Mouse (Mus musculus) small intestine, adult 2 months (tissue): Measurements from ENCODE around the gene Ankrd2.

ENCODE experiments used
- CTCF ChIP-seq: fragments of 200-500 bp; IDR thresholded peaks from 2 replicates; pipeline ENCODE4 v1.5.1; 2012; ENCODE audit warnings: low read depth, mild to moderate bottlenecking, control low read depth, inconsistent platforms, low read length, moderate library complexity, mixed read lengths; ENCODE audit not compliant: insufficient replicate concordance, insufficient read length; ENCODE audit errors: extremely low read depth
- POLR2A ChIP-seq: fragments of 200-500 bp; IDR thresholded peaks from 2 replicates; pipeline ENCODE4 v1.6.1; 2012; ENCODE audit warnings: low read depth, mild to moderate bottlenecking, control low read depth, inconsistent platforms, low read length, moderate library complexity

GRCm38 (mm10) chr19:42071221-42071620 lies 35.4 kb downstream of the Ankrd2 start:
- TF ChIP-seq CTCF (no peak), POLR2A (no peak)
